Mouse (Mus musculus) bone marrow, adult 2 months (tissue): ENCODE results near the gene Adcy10.

Source experiments
- CTCF ChIP-seq: fragments of 200-500 bp; IDR thresholded peaks from 2 replicates; pipeline ENCODE4 v1.5.1; 2011; ENCODE audit warnings: low read length, control low read depth; ENCODE audit not compliant: control insufficient read depth, insufficient read depth
- POLR2A ChIP-seq: fragments of 200-500 bp; IDR thresholded peaks from 2 replicates; pipeline ENCODE4 v1.6.1; 2011; ENCODE audit warnings: low read depth, mild to moderate bottlenecking, control low read depth, low read length, borderline replicate concordance; ENCODE audit not compliant: control insufficient read depth

DNA sequence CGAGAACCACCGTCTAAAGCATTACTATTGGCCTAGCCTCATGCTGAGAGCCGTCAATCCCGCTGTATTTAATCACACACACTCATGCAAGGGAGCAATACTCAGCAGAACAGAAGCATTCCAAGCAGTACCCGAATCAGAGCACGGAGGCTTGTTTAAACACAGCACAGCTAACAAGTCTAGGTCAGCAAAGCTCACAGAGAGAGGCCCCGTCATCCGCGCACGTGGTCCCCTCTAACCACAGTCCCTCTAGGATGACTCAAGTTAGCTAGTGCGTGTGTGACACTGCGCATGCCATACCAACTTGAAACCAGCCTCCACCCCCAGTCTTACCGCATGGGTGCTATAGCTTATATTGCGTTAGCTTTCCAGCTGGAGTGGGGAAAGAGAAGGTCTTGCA lies 118.2 kb downstream of the Adcy10 start:
- TF ChIP-seq CTCF (no peak), POLR2A (no peak)
